Comparison of ENCODE assay signal across 9 mouse cellular contexts in the genomic region with DNA sequence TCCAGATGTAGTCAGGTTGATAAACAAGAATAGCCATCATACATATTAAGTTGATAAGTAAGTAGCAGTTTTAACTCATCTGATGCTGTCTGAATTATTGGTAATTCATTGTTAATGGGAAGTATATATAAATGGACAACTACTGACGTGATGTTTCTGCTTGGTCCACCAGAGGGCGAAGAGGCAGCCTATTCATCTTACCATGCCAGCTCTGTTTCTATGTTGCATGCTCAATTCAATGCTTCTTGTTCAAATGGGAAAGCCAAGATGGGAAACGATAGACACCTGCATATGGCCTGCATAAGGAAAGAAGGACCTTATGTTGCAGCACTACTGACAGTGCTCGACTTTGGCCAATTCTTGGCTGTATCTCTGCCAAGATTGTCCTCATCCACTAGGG.
A peak's percentile ranks its signal among the peaks of the same experiment; 100 is the strongest.
DNase-seq lines count a peak whose midpoint lies in the region; ATAC-seq and TF ChIP-seq lines count a peak whose summit lies in the region.
"Had no signal": no experiment of that assay in that cellular context is flagged by ENCODE, and none has a peak within 500 bp of the region (broad histone marks: within the 10 kb centered on the region; RNA-seq: fewer than 3 reads in every experiment).

No protein-coding gene starts in this region.

- ATAC-seq in intestine, postnatal 0 days = no peak
- no peak for ATAC-seq in intestine, embryonic 15.5 days
- peak; percentile 69 for ATAC-seq in cerebellum, adult (ENCODE audit: insufficient number of reproducible peaks, low FRiP score, low TSS enrichment)
- peak; percentile 74 for ATAC-seq in forebrain, embryonic 16.5 days
- ATAC-seq in midbrain, embryonic 16.5 days = peak; percentile 63

- no peaks in the 10 kb centered on the region for H3K27me3 ChIP-seq in intestine, postnatal 0 days (replicated peaks; ENCODE audit: control insufficient read depth, insufficient read depth, low read length)
- no peaks in the 10 kb centered on the region for H3K27me3 ChIP-seq in intestine, embryonic 15.5 days (replicated peaks)
- no peaks in the 10 kb centered on the region for H3K27me3 ChIP-seq in CH12.LX (replicated peaks)
- H3K27me3 ChIP-seq in forebrain, embryonic 16.5 days (replicated peaks; ENCODE audit: control insufficient read depth, insufficient read depth, low read length) = no peaks in the 10 kb centered on the region
- H3K27me3 ChIP-seq in midbrain, embryonic 16.5 days (ENCODE audit: control insufficient read depth, insufficient read depth, low read depth, low read length) = no peaks in the 10 kb centered on the region

- no peaks in the 10 kb centered on the region for H3K79me2 ChIP-seq in CH12.LX (replicated peaks; ENCODE audit: control insufficient read depth, extremely low read depth, insufficient read depth, poor library complexity, severe bottlenecking)

- in situ Hi-C loops in CH12.LX (cut with MboI; ENCODE audit: low pct_ligation_motif_present, low pct_unique_long_range_greater_than_20kb, low sequenced_read_pairs) = loop anchor here (25.0 kb wide), 1 partner anchor 1071 kb away; a partner anchor contains a TSS

- H3K4me2 ChIP-seq in intestine, postnatal 0 days (replicated peaks; ENCODE audit: low read depth) = no peak overlapping the region
- H3K4me2 ChIP-seq in intestine, embryonic 15.5 days (replicated peaks) = no peak overlapping the region
- no peak overlapping the region for H3K4me2 ChIP-seq in CH12.LX (ENCODE audit: insufficient read depth, low read depth, poor library complexity, severe bottlenecking)
- no peak overlapping the region for H3K4me2 ChIP-seq in forebrain, embryonic 16.5 days (ENCODE audit: low read length)
- no peak overlapping the region for H3K4me2 ChIP-seq in midbrain, embryonic 16.5 days (ENCODE audit: low read length)
- H3K4me2 ChIP-seq: heart, embryonic 15.5 days had no signal

- no peaks in the 10 kb centered on the region for H3K9me3 ChIP-seq in intestine, postnatal 0 days (ENCODE audit: control insufficient read depth)
- no peaks in the 10 kb centered on the region for H3K9me3 ChIP-seq in intestine, embryonic 15.5 days
- H3K9me3 ChIP-seq in CH12.LX (replicated peaks; ENCODE audit: low read length) = no peaks in the 10 kb centered on the region
- no peaks in the 10 kb centered on the region for H3K9me3 ChIP-seq in forebrain, embryonic 16.5 days (ENCODE audit: control insufficient read depth, low read length)
- no peaks in the 10 kb centered on the region for H3K9me3 ChIP-seq in midbrain, embryonic 16.5 days (replicated peaks; ENCODE audit: control insufficient read depth, low read length, poor library complexity, severe bottlenecking)
- H3K9me3 ChIP-seq: heart, embryonic 15.5 days had no signal

- no peak overlapping the region for H3K9ac ChIP-seq in intestine, postnatal 0 days (ENCODE audit: low read depth, low read length)
- H3K9ac ChIP-seq in intestine, embryonic 15.5 days = no peak overlapping the region
- H3K9ac ChIP-seq in CH12.LX (ENCODE audit: insufficient read depth, low read depth) = no peak overlapping the region
- no peak overlapping the region for H3K9ac ChIP-seq in forebrain, embryonic 16.5 days (replicated peaks; ENCODE audit: low read depth, low read length)
- no peak overlapping the region for H3K9ac ChIP-seq in midbrain, embryonic 16.5 days (ENCODE audit: low read depth, low read length)
- H3K9ac ChIP-seq: heart, embryonic 15.5 days had no signal

- TF ChIP-seq POLR2A in CH12.LX (IDR thresholded peaks at IDR 0.05; ENCODE audit: low read depth, low read length) = no peak

- no peak for TF ChIP-seq EP300 in CH12.LX (IDR thresholded peaks at IDR 0.05; ENCODE audit: low read length)

- no peak overlapping the region for H3K27ac ChIP-seq in intestine, postnatal 0 days (ENCODE audit: low read depth, low read length)
- H3K27ac ChIP-seq in intestine, embryonic 15.5 days = no peak overlapping the region
- H3K27ac ChIP-seq in CH12.LX (ENCODE audit: insufficient read depth, low read depth) = no peak overlapping the region
- no peak overlapping the region for H3K27ac ChIP-seq in forebrain, embryonic 16.5 days (ENCODE audit: low read length)
- no peak overlapping the region for H3K27ac ChIP-seq in midbrain, embryonic 16.5 days (ENCODE audit: low read length)
- H3K27ac ChIP-seq: heart, embryonic 15.5 days had no signal

- peak; percentile 62 for TF ChIP-seq RAD21 in CH12.LX (IDR thresholded peaks at IDR 0.05; ENCODE audit: low read depth, low read length)

- DNase-seq in CH12.LX (ENCODE audit: extremely low read depth) = peak; percentile 45
- peak; percentile 57 to 60 for DNase-seq in kidney, postnatal 4 days
- no peak for DNase-seq in MN1 (ENCODE audit: low spot score)

- dilution Hi-C loops in CH12.LX (cut with MboI; ENCODE audit: extremely low pct_ligation_motif_present, extremely low pct_unique_long_range_greater_than_20kb, low sequenced_read_pairs) = no loop called here

- no peaks in the 10 kb centered on the region for H3K4me1 ChIP-seq in intestine, postnatal 0 days (replicated peaks; ENCODE audit: control insufficient read depth, insufficient read depth, low read length)
- no peaks in the 10 kb centered on the region for H3K4me1 ChIP-seq in intestine, embryonic 15.5 days (replicated peaks)
- H3K4me1 ChIP-seq in CH12.LX (ENCODE audit: control insufficient read depth in 1 of 2, insufficient read depth in 2 of 2) = peaks cover 0 to 8% of the 10 kb centered on the region in 2 experiments; a peak in 2 of 4 replicates
- H3K4me1 ChIP-seq in forebrain, embryonic 16.5 days (replicated peaks; ENCODE audit: control insufficient read depth, insufficient read depth, low read length) = no peaks in the 10 kb centered on the region
- no peaks in the 10 kb centered on the region for H3K4me1 ChIP-seq in midbrain, embryonic 16.5 days (ENCODE audit: control insufficient read depth, insufficient read depth, low read length)
- H3K4me1 ChIP-seq: heart, embryonic 15.5 days had no signal

- H3K4me3 ChIP-seq in intestine, postnatal 0 days (ENCODE audit: low read depth, low read length) = no peak overlapping the region
- H3K4me3 ChIP-seq in intestine, embryonic 15.5 days (replicated peaks) = no peak overlapping the region
- no peak overlapping the region for H3K4me3 ChIP-seq in CH12.LX (replicated peaks in 1 of 3; ENCODE audit: low read depth in 2 of 3, low read length in 2 of 3, poor library complexity in 1 of 3)
- H3K4me3 ChIP-seq in forebrain, embryonic 16.5 days (replicated peaks; ENCODE audit: low read length) = no peak overlapping the region
- H3K4me3 ChIP-seq in midbrain, embryonic 16.5 days (ENCODE audit: low read depth, low read length) = no peak overlapping the region
- H3K4me3 ChIP-seq: heart, embryonic 15.5 days had no signal

- 31% methylated on average over 4 of the region's 4 CpGs for WGBS in intestine, postnatal 0 days
- 44% methylated on average over 4 of the region's 4 CpGs for whole genome bisulfite sequencing in intestine, embryonic 15.5 days
- 24% methylated on average over 4 of the region's 4 CpGs for WGBS in forebrain, embryonic 16.5 days
- WGBS in midbrain, embryonic 16.5 days = 24% methylated on average over 4 of the region's 4 CpGs

- TF ChIP-seq CTCF in intestine, postnatal 0 days (IDR thresholded peaks at IDR 0.05; ENCODE audit: low read depth) = peak; percentile 83
- peak; percentile 38 to 76; a peak in 3 of 4 replicates for TF ChIP-seq CTCF in CH12.LX (conservative IDR thresholded peaks at IDR 0.05 in 1 of 2, IDR thresholded peaks at IDR 0.05 in 1 of 2; ENCODE audit: low read depth in 2 of 2, low read length in 2 of 2)

- no peaks in the 10 kb centered on the region for H3K36me3 ChIP-seq in intestine, postnatal 0 days (ENCODE audit: control insufficient read depth, insufficient read depth)
- no peaks in the 10 kb centered on the region for H3K36me3 ChIP-seq in intestine, embryonic 15.5 days
- no peaks in the 10 kb centered on the region for H3K36me3 ChIP-seq in CH12.LX (replicated peaks in 1 of 2; ENCODE audit: control insufficient read depth in 1 of 2, insufficient read depth in 1 of 2, low read length in 1 of 2)
- H3K36me3 ChIP-seq in forebrain, embryonic 16.5 days (ENCODE audit: control insufficient read depth, insufficient read depth) = no peaks in the 10 kb centered on the region
- H3K36me3 ChIP-seq in midbrain, embryonic 16.5 days (ENCODE audit: control insufficient read depth, insufficient read depth, low read length) = no peaks in the 10 kb centered on the region
- H3K36me3 ChIP-seq: heart, embryonic 15.5 days had no signal

TF ChIP-seq in CH12.LX, 34 proteins besides CTCF, POLR2A, EP300 and RAD21:
- TF ChIP-seq TCF12 (IDR thresholded peaks at IDR 0.05; ENCODE audit: low read depth, low read length) = no peak
- peak; percentile 19; the same call in 1 of the 2 replicates for TF ChIP-seq MAX (IDR thresholded peaks at IDR 0.05; ENCODE audit: low read length)
- TF ChIP-seq SMC3 (IDR thresholded peaks at IDR 0.05; ENCODE audit: low read depth, low read length) = peak; percentile 85
- TF ChIP-seq ZKSCAN1 (IDR thresholded peaks at IDR 0.05; ENCODE audit: borderline replicate concordance, low read depth, low read length) = no peak
- peak; percentile 41; the same call in 1 of the 2 replicates for TF ChIP-seq ZC3H11A (IDR thresholded peaks at IDR 0.05; ENCODE audit: low read depth, low read length)
- 0 out of 2 replicates have a peak, but pooled peaks have one; percentile 30 for TF ChIP-seq IRF4 (IDR thresholded peaks at IDR 0.05; ENCODE audit: low read depth, low read length)

Comparison
In these comparisons a context has a peak if more than half of its experiments do, and no peak if none do; other contexts are left out.
1. ATAC-seq: peak in cerebellum, adult (single experiment), forebrain, embryonic 16.5 days (single experiment) and midbrain, embryonic 16.5 days (single experiment); none in intestine, postnatal 0 days (single experiment) and intestine, embryonic 15.5 days (single experiment).